Mouse (Mus musculus) neural tube, embryonic 13.5 days (tissue): ENCODE measurements at regions not wholly inside any gene's neighbourhood (a gene's known extent, or its start where the extent isn't known, plus 50 kb on each side); places are given as distances from the start of the nearest gene placed in this dataset.

Experiments used
- ATAC-seq: fragments of 200-750 bp; cut with Nextera tagmentation; 2 replicates; pipeline ENCODE4 v1.8.0; 2017; ENCODE audit warnings: low read depth, mild to moderate bottlenecking, moderate TSS enrichment, moderate library complexity
- H3K27ac ChIP-seq: fragments of 300-500 bp; sonication (generic); replicated peaks from 2 replicates; pipeline ENCODE4 v1.5.1; 2015; ENCODE audit warnings: moderate library complexity, mild to moderate bottlenecking, inconsistent platforms
- H3K27me3 ChIP-seq: fragments of 300-500 bp; sonication (generic); 2 replicates; pipeline ENCODE4 v1.6.1; 2015; ENCODE audit warnings: mild to moderate bottlenecking, inconsistent platforms
- H3K36me3 ChIP-seq: fragments of 300-500 bp; sonication (generic); 2 replicates; pipeline ENCODE4 v1.6.1; 2015; ENCODE audit warnings: mild to moderate bottlenecking, inconsistent platforms
- H3K4me1 ChIP-seq: fragments of 300-500 bp; sonication (generic); replicated peaks from 2 replicates; pipeline ENCODE4 v1.6.1; 2015; ENCODE audit warnings: inconsistent platforms
- H3K4me2 ChIP-seq: fragments of 300-500 bp; sonication (generic); 2 replicates; pipeline ENCODE4 v1.6.1; 2015; ENCODE audit warnings: inconsistent platforms, mild to moderate bottlenecking, moderate library complexity
- H3K4me3 ChIP-seq: fragments of 300-500 bp; sonication (generic); 2 replicates; pipeline ENCODE4 v1.5.1; 2015; ENCODE audit warnings: mild to moderate bottlenecking, inconsistent platforms
- H3K9ac ChIP-seq: fragments of 300-500 bp; sonication (generic); 2 replicates; pipeline ENCODE4 v1.6.1; 2015; ENCODE audit warnings: moderate library complexity, mild to moderate bottlenecking, inconsistent platforms
- H3K9me3 ChIP-seq: fragments of 300-500 bp; sonication (generic); 2 replicates; pipeline ENCODE4 v1.6.1; 2016; ENCODE audit warnings: inconsistent platforms
- WGBS: fragments of 180-500 bp; shearing (Covaris S2); methylation state at CpG from one replicate; pipeline ENCODE4 v1.1.7; 2015; 5-methylcytosine and 5-hydroxymethylcytosine counted together

DNA sequence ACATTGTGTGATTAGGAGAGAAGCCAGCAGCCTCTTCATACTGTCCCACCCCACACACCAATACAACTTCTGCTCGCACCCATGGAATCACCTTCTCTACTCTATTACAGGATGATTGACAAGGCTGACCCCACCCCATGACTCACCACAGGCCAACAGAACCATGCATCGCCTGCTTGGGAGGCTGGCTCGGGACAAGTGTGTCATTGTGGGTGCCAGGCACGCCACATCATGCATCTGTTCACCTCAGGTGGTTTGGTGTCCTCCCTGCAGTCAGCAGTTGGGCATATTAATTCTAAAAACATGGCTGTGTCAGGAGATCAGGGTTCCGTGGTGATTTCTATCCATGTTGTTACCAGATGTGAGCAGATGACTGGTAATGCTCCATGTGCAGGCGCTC is 215.3 kb upstream of the Sulf2 start:
- Histone ChIP-seq H3K9me3 (no peaks in the 10 kb centered on the region), H3K4me1 (0 out of 2 replicates have a peak, but pooled peaks cover 4% of the 10 kb centered on the region), H3K4me2 (no peak overlapping the region), H3K4me3 (no peak overlapping the region), H3K27me3 (peaks cover 16% of the 10 kb centered on the region; the same call in 1 of the 2 replicates), H3K36me3 (no peaks in the 10 kb centered on the region), H3K27ac (no peak overlapping the region), H3K9ac (no peak overlapping the region)
- WGBS, result 84% methylated on average over 6 of the region's 6 CpGs
- no peak for ATAC-seq

DNA sequence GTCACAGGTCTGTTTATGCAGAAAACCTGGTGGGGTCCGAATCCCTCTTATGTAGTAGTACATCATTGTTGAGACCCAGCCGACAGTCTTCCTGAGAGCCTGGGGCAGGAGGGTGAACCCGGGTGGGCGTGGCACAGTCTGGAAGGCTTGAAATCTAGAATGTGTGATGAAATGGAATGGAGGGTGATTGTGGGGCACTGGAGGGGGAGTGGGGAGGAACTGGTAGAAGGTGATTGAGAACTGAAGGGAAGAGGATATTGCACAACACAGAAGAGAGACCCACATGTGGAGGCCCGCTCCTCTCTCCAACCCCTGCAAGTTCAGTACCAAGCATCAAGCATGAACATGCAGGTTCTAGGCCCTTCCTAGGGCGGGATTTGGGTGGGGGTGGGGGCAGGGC is 206.2 kb upstream of the Sulf2 start:
- no peaks in the 10 kb centered on the region for H3K36me3 ChIP-seq
- no peaks in the 10 kb centered on the region for H3K9me3 ChIP-seq
- no peak overlapping the region for H3K4me2 ChIP-seq
- H3K27me3 ChIP-seq, result peaks cover 7% of the 10 kb centered on the region; the same call in 1 of the 2 replicates
- 85% methylated on average over 6 of the region's 6 CpGs for WGBS
- peaks cover 38% of the 10 kb centered on the region for H3K4me1 ChIP-seq
- no peak overlapping the region for H3K27ac ChIP-seq
- H3K9ac ChIP-seq, result no peak overlapping the region
- no peak for ATAC-seq
- H3K4me3 ChIP-seq, result no peak overlapping the region

DNA sequence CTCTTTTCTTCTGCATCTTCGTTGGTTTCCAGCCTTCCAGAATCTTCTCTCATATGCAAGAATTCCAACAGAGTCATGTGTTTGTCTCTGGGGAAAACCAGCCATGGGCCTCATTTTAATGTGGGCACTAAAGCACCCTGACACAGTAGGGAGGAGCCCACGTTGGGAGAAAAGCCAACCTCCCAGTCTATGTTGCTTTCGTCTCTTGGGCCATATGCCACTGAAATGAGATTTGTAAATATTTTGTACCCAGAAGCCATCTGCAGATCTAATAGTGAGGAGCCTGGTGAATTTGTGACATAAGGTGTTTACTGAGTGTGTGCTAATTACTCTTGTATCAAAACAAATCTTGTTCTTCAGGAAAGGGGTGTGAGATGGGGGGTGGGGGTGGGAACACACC is 205.3 kb upstream of the Sulf2 start:
- Histone ChIP-seq H3K36me3 (no peaks in the 10 kb centered on the region), H3K4me2 (no peak overlapping the region), H3K9ac (no peak overlapping the region), H3K27ac (peak overlapping the region; percentile 84), H3K4me3 (no peak overlapping the region), H3K9me3 (no peaks in the 10 kb centered on the region), H3K4me1 (peaks cover 46% of the 10 kb centered on the region), H3K27me3 (peaks cover 13% of the 10 kb centered on the region)
- no peak for ATAC-seq
- 40% methylated on average over 3 of the region's 3 CpGs for WGBS

DNA sequence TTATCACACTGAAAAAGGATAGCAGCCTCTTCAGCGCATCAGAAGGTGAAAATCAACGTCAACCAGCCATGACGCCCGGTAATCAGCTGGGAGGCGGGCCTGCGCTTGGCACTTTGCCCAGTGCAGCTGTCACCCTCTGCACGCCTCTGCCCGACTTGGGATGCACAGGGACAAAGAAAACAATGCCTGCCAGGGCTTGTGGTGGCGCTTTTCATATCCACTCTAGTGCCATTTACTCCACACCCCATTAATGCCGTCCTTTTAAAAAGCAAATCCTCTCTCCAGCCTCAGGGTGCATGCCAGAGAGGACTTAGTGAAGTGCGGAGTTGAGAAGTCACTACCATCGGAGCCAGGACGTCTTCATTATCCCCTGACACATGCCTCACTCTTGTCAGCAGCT is 204.5 kb upstream of the Sulf2 start:
- Histone ChIP-seq H3K4me1 (peaks cover 53% of the 10 kb centered on the region), H3K4me2 (0 out of 2 replicates have a peak overlapping the region, but pooled peaks have one; percentile 13), H3K27me3 (peaks cover 13% of the 10 kb centered on the region), H3K4me3 (no peak overlapping the region), H3K9me3 (no peaks in the 10 kb centered on the region), H3K36me3 (no peaks in the 10 kb centered on the region), H3K27ac (peak overlapping the region; percentile 84), H3K9ac (no peak overlapping the region; the same call in 1 of the 2 replicates)
- 17% methylated on average over 13 of the region's 13 CpGs for WGBS
- ATAC-seq, result peak; percentile 65

DNA sequence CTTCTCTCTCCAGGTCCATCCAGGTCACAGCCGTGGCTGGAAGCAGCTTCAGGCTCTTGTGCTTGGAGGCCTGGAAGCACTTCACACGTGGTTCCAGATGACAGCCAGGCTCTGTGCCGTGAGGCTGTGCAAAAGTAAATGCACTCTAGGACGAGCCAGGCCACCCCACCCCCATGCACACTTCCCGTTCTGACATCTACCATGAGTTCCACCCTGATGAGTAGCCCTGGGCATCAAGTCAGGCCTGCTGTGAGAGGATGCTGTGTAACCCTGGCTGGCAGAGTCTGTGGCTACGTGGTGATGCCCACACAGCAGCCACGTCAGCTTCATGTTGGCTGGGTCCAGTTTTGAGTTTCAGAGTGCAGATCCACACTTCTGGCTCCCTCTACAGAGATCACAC is 202.4 kb upstream of the Sulf2 start:
- peaks cover 71% of the 10 kb centered on the region for H3K4me1 ChIP-seq
- peaks cover 21% of the 10 kb centered on the region for H3K27me3 ChIP-seq
- H3K4me3 ChIP-seq, result no peak overlapping the region
- H3K27ac ChIP-seq, result no peak overlapping the region
- H3K4me2 ChIP-seq, result no peak overlapping the region
- 54% methylated on average over 7 of the region's 7 CpGs for WGBS
- no peak for ATAC-seq
- no peak overlapping the region for H3K9ac ChIP-seq
- no peaks in the 10 kb centered on the region for H3K9me3 ChIP-seq
- no peaks in the 10 kb centered on the region for H3K36me3 ChIP-seq

DNA sequence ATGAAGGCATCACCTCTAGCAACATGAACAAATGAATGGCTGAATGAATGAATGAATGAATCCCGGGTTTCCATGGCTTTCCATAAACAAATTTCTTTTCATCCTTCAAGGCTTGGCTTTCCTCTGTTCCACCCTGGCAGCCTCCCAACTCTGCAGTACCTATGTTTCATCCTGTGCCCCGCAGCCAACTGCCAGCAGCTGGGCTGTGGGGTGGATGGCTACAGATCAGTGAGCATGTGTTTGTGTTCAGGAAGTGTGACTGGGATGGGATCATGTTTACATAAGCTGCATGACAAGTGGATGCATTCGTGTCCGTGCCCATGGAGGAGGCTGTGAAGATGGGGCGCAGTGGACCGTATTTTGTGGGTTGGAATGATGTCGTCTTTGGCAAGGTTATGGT is 200.5 kb upstream of the Sulf2 start:
- H3K9me3 ChIP-seq, result no peaks in the 10 kb centered on the region
- ATAC-seq, result no peak
- WGBS, result 56% methylated on average over 7 of the region's 7 CpGs
- no peak overlapping the region for H3K4me2 ChIP-seq
- no peaks in the 10 kb centered on the region for H3K36me3 ChIP-seq
- H3K4me3 ChIP-seq, result no peak overlapping the region
- H3K27ac ChIP-seq, result 0 out of 2 replicates have a peak overlapping the region, but pooled peaks have one; percentile 23
- peaks cover 34% of the 10 kb centered on the region for H3K27me3 ChIP-seq
- H3K9ac ChIP-seq, result no peak overlapping the region
- H3K4me1 ChIP-seq, result peaks cover 57% of the 10 kb centered on the region

DNA sequence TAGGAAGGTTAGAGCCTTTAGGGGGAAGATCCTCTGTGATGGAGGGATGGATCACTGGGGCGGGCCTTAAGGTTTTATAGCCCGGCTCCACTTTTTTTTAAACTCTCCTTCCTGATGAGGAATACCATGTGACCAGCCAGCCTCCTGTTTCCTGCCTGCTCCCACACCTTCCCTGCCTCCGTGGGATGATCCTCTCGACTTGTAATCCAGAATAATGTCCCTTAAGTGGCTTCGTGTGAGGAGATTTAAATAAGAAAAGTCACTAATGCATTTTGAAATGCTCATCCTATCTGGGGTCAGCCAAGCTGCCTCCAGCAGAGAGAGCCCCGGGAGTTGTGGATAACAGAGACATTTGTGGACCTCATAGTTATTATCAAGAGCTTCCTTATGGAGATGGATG is 200.0 kb upstream of the Sulf2 start:
- Histone ChIP-seq H3K9ac (no peak overlapping the region), H3K4me3 (no peak overlapping the region), H3K36me3 (no peaks in the 10 kb centered on the region), H3K4me2 (no peak overlapping the region), H3K27ac (no peak overlapping the region), H3K4me1 (peaks cover 52% of the 10 kb centered on the region), H3K27me3 (peaks cover 34% of the 10 kb centered on the region), H3K9me3 (no peaks in the 10 kb centered on the region)
- 44% methylated on average over 6 of the region's 6 CpGs for WGBS
- no peak for ATAC-seq

DNA sequence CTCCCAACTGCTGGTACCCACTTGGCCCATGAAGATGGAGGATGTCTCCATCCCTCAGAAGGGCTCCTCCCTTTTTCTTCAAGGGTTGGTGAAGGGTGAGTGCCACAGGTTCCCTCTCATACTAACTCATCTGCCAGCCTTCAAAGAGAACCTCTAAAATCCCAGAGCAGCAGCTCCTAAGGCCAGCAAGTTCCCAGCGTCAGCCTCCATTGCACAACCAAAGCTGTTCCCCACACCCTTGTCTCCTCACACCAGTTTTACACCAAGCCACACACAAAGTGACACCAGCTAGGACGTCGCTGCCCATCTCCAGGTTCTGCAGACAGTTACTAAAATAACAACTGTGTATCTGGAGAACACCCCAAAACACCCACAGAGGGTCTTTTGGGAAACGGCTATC is 198.9 kb upstream of the Sulf2 start:
- ATAC-seq, result no peak

DNA sequence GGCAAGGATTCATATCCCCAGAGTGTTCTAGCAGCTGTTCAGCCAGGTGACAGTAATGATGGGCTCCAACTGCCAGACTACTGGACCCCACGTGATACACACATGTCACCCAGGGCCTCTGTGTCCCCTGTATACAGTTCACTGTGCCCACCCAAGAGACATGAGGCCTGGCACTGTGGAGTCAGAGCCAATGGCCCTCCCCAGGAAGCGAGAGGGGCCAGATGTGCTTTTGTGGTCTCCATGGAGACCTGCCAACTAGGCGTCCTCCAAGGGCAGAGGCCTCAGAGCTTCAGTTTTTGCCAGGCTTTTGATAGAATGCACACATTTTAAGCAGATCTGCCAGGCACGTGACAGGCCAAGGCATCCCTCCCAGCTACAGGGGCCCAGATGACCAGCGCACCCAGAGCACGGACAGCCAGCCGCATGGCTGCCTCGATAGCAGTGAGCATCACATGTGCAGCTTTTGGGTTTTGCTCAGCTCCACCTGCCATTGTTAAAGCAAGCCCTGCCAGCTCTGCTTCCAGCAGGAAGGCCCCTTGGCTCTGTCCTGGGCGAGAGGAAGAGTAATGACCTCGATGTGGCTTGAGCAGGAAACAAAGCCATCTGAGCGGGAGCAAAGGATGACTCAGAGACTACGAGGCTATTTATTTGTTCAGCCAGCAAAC is 198.1 kb upstream of the Sulf2 start:
- no peak overlapping the region for H3K4me2 ChIP-seq
- H3K27me3 ChIP-seq, result peaks cover 37% of the 10 kb centered on the region
- peak overlapping the region; percentile 62 for H3K27ac ChIP-seq
- no peaks in the 10 kb centered on the region for H3K36me3 ChIP-seq
- peak; percentile 63 for ATAC-seq
- H3K9me3 ChIP-seq, result no peaks in the 10 kb centered on the region
- no peak overlapping the region for H3K9ac ChIP-seq
- peaks cover 43% of the 10 kb centered on the region for H3K4me1 ChIP-seq
- 36% methylated on average over 12 of the region's 12 CpGs for WGBS
- H3K4me3 ChIP-seq, result no peak overlapping the region

More for the DNA sequence above, 198.9 kb upstream of the Sulf2 start:
- Histone ChIP-seq H3K9me3 (no peaks in the 10 kb centered on the region), H3K4me2 (no peak overlapping the region), H3K27me3 (peaks cover 40% of the 10 kb centered on the region), H3K4me1 (peaks cover 42% of the 10 kb centered on the region), H3K27ac (peak overlapping the region; percentile 52; the same call in 1 of the 2 replicates), H3K36me3 (no peaks in the 10 kb centered on the region), H3K9ac (no peak overlapping the region), H3K4me3 (no peak overlapping the region)
- 93% methylated on average over 4 of the region's 4 CpGs for WGBS

DNA sequence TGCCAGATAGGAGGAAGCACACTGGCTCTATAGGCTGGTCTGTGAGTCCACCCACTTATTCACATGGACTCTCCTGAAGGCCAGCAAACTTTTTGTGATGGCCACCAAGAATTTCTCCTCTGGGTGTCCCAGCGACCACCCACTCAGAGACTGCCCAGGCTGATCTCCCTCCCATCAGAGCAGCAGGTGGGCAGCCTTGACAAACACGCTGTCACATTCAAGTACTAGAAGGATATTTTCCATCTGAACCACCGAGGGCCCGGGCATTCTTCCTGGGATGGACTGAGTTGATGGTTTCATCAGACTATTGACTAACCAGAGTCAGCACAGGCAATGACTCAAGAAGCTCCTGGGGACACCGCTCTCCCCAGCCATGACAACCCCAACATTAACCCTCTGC is 196.5 kb upstream of the Sulf2 start:
- H3K27ac ChIP-seq, result no peak overlapping the region
- H3K4me3 ChIP-seq, result no peak overlapping the region
- no peak overlapping the region for H3K4me2 ChIP-seq
- no peak for ATAC-seq
- H3K36me3 ChIP-seq, result no peaks in the 10 kb centered on the region
- no peak overlapping the region for H3K9ac ChIP-seq
- 85% methylated on average over 5 of the region's 5 CpGs for WGBS
- H3K9me3 ChIP-seq, result no peaks in the 10 kb centered on the region
- peaks cover 59% of the 10 kb centered on the region for H3K4me1 ChIP-seq
- H3K27me3 ChIP-seq, result peaks cover 33% of the 10 kb centered on the region

DNA sequence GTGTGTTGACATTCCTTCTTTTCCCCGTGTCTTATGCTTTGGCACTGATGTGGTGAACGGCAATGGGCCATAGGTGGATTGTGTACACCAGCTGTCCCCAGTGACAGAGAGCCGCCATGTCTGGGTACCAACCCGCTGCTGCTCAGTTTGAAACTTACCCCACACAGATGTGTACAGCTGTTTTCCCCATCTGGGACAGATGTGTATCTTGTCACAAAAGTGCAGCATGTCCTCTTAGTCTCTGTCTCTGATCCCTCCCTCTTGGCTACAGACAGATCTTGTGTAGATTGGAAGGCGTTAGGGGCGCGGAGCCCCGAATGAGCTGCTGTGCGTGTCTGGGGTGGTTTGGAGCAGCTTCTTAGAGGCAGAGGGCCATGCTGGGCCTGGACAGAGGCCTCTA is 196.1 kb upstream of the Sulf2 start:
- H3K9ac ChIP-seq, result no peak overlapping the region
- WGBS, result 86% methylated on average over 9 of the region's 9 CpGs
- no peaks in the 10 kb centered on the region for H3K36me3 ChIP-seq
- H3K4me3 ChIP-seq, result no peak overlapping the region
- no peaks in the 10 kb centered on the region for H3K9me3 ChIP-seq
- H3K4me2 ChIP-seq, result no peak overlapping the region
- no peak overlapping the region for H3K27ac ChIP-seq
- ATAC-seq, result no peak
- H3K4me1 ChIP-seq, result peaks cover 63% of the 10 kb centered on the region
- peaks cover 33% of the 10 kb centered on the region for H3K27me3 ChIP-seq

DNA sequence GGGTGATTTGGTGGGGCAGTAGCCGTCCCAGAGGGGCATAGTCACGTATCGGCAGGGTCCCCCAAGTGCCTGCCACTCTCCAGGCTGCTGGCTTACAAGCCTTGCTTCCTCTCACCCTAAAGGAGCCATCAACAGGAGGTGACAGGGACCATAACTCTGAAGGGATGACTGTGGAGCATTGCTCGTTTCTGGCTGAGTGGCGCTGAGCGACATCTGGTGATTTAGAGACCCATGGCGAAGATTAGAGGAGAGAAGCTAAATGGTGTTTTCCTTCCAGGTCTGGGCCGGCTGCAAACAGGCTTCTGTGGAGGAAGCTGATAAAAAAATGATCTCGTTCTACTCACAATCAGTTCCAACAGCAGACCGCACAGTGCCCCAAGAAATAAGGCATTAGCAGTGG is 193.2 kb upstream of the Sulf2 start:
- H3K9ac ChIP-seq, result no peak overlapping the region
- ATAC-seq, result no peak
- no peak overlapping the region for H3K4me3 ChIP-seq
- peak overlapping the region; percentile 79 for H3K27ac ChIP-seq
- WGBS, result 26% methylated on average over 10 of the region's 10 CpGs
- no peaks in the 10 kb centered on the region for H3K36me3 ChIP-seq
- peaks cover 34% of the 10 kb centered on the region for H3K27me3 ChIP-seq
- no peaks in the 10 kb centered on the region for H3K9me3 ChIP-seq
- peaks cover 68% of the 10 kb centered on the region for H3K4me1 ChIP-seq
- H3K4me2 ChIP-seq, result no peak overlapping the region
